Mouse (Mus musculus): Measurements from ENCODE around the gene Gm13078. TPM values are rescaled to one million over a fixed set of nuclear protein-coding genes. Genes with fewer than 3 reads are reported as not detected.

Gene Gm13078
- total RNA-seq (2014; fragmentation: Nextera tagmentation) (not detected in 2 replicates), total RNA-seq (2017) (not detected in 2 replicates)

DNA sequence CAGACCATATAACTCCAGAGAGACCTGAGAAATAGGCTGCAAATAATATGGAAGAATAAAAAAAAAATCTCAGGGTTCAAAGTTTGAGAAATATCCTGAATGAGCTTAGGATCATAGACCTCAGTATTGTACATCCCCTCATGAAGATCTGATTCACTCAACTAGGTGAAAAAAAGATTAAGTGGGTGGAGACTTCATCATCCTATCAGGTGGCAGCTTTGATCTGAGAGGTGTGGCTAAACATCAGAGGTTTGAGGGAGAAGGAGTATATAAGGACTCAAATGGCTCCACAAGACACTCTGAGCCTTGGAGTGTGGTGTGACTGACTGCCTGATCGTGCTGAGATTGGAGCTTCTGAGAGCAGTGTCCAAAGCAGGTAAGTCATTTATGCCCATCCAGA lies at the start of gene Gm13078:
Gene Gm13078 (plus strand): TSS at position 301 of the 400 bp plus-strand sequence.
- no peak for ATAC-seq (replicated peaks; ENCODE audit: low FRiP score, low TSS enrichment, poor library complexity, severe bottlenecking)

DNA sequence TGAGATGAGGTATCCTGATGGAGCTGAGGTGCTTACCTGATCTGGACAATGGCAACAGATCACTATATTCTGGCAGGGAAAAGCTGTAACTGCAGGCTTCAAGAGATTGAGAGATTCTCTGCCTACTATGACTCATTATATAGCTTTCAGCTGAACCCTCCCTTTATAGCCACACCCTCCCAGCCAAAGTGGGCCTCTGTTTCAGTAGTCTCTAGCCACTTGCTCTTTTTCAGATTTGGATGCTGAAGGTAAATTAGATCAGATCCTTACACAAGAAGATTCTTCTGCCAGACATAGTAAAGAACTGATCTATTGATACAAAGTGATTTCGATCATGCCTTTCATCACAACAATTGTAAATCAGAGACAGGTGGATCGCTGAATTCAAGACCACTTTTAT lies 16.6 kb upstream of the Gm13078 start, which contains the start of gene Gm13089:
Gene Gm13089 (minus strand): TSS at position 101 of the 400 bp plus-strand sequence.
- no peak for ATAC-seq (replicated peaks; ENCODE audit: low FRiP score, low TSS enrichment, poor library complexity, severe bottlenecking)

Other genes with a start within 250 kb of the Gm13078 start
- gene Gm13043, start 208.1 kb upstream of the Gm13078 start, total RNA-seq (2014; fragmentation: Nextera tagmentation), result not detected in 2 replicates
- gene Gm13043, start 208.1 kb upstream of the Gm13078 start, total RNA-seq (2017), result not detected in 2 replicates
- gene Gm13040, start 183.5 kb upstream of the Gm13078 start, total RNA-seq (2014; fragmentation: Nextera tagmentation), result not detected in 2 replicates
- not detected in 2 replicates for gene Gm13040, start 183.5 kb upstream of the Gm13078 start, total RNA-seq (2017)
- not detected in 2 replicates for gene BC080695, start 167.8 kb upstream of the Gm13078 start, total RNA-seq (2014; fragmentation: Nextera tagmentation)
- not detected in 2 replicates for gene BC080695, start 167.8 kb upstream of the Gm13078 start, total RNA-seq (2017)
- gene Gm13057, start 167.7 kb upstream of the Gm13078 start, total RNA-seq (2014; fragmentation: Nextera tagmentation), result not detected in 2 replicates
- not detected in 2 replicates for gene Gm13057, start 167.7 kb upstream of the Gm13078 start, total RNA-seq (2017)
- gene Gm13083, start 104.5 kb upstream of the Gm13078 start, total RNA-seq (2014; fragmentation: Nextera tagmentation), result not detected in 2 replicates
- not detected in 2 replicates for gene Gm13083, start 104.5 kb upstream of the Gm13078 start, total RNA-seq (2017)
- not detected in 2 replicates for gene Gm13088, start 62.2 kb upstream of the Gm13078 start, total RNA-seq (2014; fragmentation: Nextera tagmentation)
- gene Gm13088, start 62.2 kb upstream of the Gm13078 start, total RNA-seq (2017), result not detected in 2 replicates
- gene Gm13089, start 16.7 kb upstream of the Gm13078 start, total RNA-seq (2014; fragmentation: Nextera tagmentation), result not detected in 2 replicates
- not detected in 2 replicates for gene Gm13089, start 16.7 kb upstream of the Gm13078 start, total RNA-seq (2017)
- not detected in 2 replicates for gene Gm13023, start 69.9 kb downstream of the Gm13078 start, total RNA-seq (2014; fragmentation: Nextera tagmentation)
- gene Gm13023, start 69.9 kb downstream of the Gm13078 start, total RNA-seq (2017), result not detected in 2 replicates
- not detected in 2 replicates for gene Gm13084, start 96.6 kb downstream of the Gm13078 start, total RNA-seq (2014; fragmentation: Nextera tagmentation)
- gene Gm13084, start 96.6 kb downstream of the Gm13078 start, total RNA-seq (2017), result not detected in 2 replicates
- gene Gm13103, start 127.0 kb downstream of the Gm13078 start, total RNA-seq (2014; fragmentation: Nextera tagmentation), result not detected in 2 replicates
- gene Gm13103, start 127.0 kb downstream of the Gm13078 start, total RNA-seq (2017), result not detected in 2 replicates
- gene Pramef6, start 180.9 kb downstream of the Gm13078 start, total RNA-seq (2014; fragmentation: Nextera tagmentation), result not detected in 2 replicates
- not detected in 2 replicates for gene Pramef6, start 180.9 kb downstream of the Gm13078 start, total RNA-seq (2017)
- gene Pramef25, start 231.6 kb downstream of the Gm13078 start, total RNA-seq (2014; fragmentation: Nextera tagmentation), result not detected in 2 replicates
- gene Pramef25, start 231.6 kb downstream of the Gm13078 start, total RNA-seq (2017), result not detected in 2 replicates
- gene Gm13101, start 247.5 kb downstream of the Gm13078 start, total RNA-seq (2014; fragmentation: Nextera tagmentation), result not detected in 2 replicates
- gene Gm13101, start 247.5 kb downstream of the Gm13078 start, total RNA-seq (2017), result not detected in 2 replicates

Data from megakaryocyte-erythroid progenitor cell, adult 5-6 weeks (primary cell).